Mouse (Mus musculus) layer of hippocampus, adult 9-10 months (tissue): Measurements from ENCODE around the gene Trappc3.

Experiments used
- DNase-seq: peaks from one replicate; pipeline ENCODE4 v3.0.0; 2022; ENCODE audit warnings: low spot score

Trappc3 gene

DNA sequence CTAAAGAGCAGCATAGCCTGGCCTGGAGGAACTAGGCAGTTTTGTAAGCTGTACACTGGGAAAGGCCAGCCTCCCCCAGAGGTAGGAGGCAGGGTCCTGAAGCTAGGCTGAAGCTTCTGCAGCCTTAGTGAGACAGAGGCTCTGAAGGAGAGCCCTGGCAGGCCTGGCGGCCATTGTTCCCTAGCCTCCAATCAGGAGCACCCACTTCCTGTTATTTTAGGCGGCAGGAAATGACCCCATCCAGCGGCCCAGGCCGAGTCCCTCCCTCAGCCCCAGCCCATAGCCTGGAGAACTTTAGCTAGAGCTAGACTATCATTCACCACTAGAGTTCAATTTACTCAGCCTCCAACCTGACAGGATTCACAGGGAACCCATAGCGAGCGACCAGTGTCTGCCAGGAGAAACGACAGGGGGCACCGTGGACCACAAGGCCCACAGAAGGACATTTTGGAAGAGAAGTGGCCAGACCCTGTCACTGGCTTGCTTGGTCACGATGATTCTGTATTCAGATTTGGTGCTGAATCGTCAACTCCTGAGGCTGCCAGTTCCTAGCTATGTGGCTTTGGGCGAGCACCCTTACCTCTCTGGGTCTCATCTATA is 10.4 kb upstream of the Trappc3 start:
- no peak for DNase-seq

DNA sequence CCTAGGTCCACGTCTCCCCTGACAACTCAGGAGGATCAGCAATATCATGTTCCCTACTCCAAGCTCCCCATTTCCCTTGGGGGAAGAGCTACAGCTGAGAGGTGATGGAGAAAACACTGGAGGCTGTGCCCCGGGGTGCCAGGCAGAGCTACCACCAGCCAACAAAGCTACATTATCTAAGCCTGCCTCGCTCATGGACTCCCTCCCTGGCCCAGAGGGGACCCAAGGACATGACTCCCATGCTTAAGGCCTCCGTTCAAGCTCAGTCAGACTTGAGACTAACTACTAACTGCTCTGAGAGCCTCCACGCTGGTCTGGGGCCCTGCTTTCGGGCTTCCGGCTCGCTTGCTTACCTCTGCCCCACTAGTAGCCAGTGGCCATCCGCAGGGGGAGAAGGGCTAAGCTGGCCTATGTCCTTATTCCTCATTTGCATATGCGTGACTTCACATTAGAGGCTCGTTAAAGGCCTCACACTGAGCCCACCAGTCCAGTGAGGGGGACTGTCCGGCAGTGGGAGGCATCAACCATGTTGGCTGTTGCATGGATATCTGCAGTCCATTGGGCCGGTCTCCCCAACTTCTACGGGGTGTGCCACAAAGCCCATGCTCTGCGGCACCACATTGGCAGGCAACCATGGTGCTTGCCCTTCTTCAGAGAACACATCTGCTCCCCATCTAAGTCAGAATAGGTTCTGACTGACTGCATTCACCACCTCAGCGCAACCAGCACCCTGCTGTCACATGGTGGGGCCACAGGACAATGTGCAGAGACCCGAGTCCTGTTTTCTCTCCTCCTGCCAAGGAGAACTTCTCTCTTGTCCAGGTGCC is 9.5 kb upstream of the Trappc3 start:
- no peak for DNase-seq

DNA sequence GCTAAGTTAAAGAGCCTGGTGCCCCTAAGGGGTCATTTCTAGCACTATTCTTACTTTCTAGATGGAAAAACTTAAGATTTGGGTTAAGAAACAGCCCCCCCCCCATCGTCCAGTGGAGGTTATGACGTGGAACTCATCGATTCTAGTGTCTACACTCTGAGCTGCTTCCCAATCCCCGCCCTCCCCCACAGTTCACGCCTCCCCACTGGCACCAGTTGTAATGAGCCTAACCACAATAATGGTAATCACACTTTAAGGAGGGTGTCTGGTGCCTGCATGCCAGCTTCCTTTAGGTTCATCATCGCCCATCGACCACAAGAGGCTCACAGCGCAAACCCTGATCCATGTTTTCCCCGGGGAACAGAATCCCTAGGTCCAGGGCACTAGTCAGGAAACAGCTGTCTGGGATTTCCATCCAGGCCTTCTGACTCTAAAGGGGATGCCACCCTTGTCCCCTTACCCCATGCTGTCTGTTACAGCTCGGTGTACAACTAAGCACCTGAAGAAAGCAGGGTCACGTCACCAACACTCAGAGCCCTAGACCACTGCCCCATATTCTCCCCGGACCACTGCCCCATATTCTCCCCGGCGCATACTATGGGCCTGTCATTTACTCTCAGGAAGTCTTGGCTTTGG is 8.4 kb upstream of the Trappc3 start:
- no peak for DNase-seq

DNA sequence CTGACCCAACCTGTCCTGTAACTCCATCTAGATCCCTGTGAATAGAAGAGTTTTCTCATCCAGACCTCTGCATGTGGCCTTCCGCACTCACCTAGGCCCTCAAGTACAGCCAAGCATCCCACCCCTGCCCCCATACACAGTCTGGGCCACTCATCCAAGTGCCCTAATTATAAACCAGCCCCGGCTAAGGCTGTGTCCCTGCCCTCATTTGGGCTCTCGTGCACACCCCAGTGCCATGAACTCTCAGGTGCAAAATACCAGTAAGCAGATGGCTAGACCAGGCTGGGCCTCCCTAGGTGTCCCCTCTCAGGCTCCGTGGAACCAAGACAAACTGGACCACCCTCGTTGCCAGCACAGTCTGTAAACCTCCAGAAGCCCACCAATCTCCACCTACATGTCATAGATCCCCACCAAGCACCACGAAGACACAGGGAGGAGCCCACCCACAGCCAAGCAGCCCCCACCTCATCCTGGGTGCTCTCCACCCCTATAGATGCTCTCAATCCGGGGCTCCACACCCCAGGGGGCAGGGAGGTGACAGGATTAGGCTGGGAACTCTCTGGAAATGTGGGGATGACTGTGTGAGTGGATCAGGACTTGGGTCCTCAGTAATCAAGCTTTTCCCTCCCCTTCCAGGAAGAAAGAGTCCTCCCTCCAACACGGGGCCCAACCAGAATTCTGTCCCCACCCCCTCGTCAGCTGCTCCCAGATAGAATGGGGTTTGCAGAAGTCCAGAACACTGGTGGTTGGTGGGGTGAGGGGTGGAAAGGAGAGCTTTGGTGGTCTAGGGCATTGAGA is 7.6 kb upstream of the Trappc3 start:
- no peak for DNase-seq

DNA sequence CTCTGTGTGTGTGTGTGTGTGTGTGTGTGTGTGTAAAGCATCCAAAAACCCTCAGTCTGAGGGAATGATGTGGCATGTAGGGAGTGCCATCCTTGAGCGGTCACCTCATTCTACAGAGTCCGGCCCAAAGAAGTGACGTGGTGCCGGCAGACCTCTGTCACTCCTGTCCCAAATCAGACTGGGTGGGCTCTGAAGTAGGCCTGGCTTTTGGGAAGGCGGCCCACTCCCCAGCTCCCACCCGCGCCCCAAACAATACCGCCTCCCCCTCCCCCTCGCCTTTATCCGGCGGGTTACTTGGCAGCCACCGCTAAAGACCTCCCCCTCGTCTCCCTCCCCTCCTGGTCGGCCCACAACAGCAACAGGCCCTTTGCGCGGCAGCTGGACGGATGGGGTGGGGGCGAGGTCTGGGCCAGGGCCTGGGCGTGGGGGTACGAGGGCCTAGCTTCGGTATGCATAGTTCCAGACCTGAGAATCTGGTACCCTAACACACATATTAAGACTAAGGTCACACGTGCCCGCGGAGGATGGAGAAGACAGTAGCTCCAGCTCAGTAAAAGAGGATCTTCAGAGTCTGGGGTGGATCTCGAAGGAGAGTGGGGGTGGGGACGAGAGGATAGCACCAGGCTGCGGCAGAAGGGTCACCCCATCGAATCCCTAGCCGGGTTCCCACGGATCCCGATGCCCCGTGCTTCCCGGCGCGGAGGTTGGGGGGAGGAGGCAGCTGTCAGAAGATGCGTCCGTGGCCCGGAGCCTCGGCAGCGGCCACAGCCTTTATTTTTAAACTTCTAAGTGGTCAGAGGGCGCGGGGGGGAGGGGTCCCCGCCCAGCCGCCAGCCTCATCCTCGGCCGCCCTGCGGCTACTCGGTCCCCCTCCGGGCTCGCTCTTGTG is 6.8 kb upstream of the Trappc3 start:
- DNase-seq = no peak

DNA sequence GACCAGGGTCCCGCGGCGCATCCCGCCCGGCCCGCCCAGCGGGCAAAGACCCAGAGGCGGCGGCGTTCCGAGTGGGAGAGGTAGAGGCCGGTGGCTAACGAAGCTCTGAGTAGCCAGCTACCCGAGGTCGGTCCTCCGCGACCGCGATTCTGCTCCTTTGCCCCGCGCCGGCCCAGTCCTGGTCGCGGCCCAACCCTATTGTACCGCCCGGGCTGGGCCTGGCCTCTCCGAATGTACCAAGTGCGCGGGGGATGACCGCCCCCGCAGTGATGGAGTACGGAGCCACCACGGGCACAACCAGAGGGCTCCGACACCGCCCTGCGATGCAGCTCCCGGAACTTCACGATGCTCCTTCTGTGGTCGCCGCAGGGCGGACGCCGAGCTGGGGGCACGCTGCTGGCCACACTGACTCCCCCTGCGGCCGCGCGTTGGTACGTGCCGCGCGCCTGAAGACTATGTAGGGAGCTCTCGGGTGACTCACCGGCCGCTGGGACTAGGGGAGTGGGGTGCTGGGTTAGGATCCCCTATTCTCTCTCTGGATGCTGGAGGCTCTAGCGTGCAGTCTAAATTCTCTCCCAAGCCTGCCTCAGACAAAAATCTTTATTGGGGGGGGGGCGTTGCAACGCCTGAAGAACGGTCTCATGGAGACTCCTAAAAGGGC is 5.9 kb upstream of the Trappc3 start, which contains the start of gene Map7d1:
TSS of gene Map7d1 (minus strand) at position 213 of the 661 bp plus-strand sequence.
- DNase-seq = peak; percentile 77

DNA sequence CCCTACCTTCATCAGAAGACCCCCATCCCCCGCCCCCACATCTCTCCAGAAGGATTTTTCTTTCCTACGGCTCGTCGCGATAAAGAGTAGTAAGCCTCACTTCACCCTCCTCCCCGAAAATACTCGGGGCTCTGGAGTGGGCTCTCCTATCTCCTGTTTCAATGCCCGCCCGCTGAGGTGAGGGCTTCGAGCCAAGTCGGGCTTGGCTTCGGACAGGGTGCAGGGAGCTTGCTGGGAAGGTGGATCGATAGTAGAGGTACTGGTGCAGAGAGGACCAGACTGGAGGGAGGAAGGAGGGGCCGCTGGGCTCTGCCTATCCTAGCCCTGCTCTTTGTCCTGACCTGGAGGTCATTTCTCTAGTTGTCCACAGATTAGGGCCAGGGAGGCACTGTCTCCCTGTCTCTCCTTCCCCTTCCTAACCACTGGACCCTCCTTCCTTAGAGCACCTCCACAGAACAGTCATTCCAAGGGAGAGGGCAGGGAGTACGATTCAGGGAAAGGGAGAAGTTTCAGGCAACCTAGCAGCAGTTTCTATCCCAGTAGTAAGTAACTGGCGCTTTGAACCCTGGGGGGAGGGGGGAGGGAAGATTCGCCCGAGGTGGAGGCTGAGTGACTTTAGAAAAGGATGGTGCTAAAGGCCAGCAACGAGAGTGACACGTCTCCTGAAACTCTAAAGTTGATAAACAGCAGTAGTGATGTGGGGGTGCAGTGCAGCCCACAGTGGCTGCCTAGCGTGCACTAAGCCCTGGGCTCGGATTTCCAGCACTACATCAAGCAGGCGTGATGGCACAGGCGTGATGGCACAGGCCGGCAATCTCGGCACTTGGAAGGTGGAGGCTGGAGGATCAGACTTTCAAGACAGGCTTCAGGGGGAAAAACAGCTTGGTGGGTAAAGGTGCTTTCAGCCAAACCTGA is 4.9 kb upstream of the Trappc3 start:
- DNase-seq = no peak

DNA sequence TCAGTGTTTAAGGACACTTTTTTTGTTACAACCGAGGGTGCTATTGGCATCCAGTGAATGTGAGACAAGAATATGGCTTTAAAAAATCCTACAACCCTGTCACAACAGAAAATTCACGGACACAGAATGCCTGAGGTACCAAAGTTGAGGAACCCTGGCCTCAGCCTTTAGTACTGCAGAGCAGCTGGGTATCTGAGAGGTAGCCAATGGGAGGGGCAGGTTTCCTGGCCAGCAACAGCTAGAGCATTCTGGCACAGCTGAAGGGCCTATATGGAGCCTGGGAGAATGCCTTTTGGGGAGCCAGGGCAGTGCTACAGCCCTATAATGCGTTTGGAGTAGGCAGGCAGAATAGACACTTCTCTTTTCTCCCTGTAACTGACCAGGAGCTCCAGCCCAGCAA is 3.1 kb upstream of the Trappc3 start:
- DNase-seq = no peak

DNA sequence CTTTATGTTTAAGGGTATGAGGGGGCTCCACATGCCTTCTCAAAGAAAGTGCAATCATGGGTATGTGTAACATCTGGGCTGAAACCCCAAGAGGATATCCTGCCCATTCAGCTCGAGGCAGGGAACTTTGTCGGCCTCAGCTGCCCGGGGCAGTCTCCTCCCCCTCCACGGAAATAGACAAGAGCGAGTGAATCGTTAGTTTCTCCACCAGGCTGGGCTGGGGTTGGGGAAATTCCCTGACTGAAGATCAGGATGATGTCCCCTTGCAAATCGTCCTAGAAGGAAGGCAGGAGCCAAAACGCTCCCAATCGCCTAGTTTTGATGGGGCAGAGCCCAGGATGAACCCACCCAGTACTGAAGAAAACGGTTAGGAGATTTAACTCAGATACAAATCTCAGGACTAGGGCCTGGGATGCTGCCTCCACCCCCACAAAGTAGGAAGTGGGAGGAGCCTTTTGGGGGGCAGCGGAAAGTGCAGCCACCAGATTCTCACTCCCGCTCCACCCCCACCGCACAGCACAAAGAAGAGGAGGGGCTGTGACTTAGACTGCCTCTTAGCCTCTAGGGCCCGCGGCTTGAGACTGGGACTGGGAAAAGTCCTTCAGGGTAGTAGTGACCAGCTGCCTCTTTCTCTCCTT is 2.5 kb upstream of the Trappc3 start:
- no peak for DNase-seq

DNA sequence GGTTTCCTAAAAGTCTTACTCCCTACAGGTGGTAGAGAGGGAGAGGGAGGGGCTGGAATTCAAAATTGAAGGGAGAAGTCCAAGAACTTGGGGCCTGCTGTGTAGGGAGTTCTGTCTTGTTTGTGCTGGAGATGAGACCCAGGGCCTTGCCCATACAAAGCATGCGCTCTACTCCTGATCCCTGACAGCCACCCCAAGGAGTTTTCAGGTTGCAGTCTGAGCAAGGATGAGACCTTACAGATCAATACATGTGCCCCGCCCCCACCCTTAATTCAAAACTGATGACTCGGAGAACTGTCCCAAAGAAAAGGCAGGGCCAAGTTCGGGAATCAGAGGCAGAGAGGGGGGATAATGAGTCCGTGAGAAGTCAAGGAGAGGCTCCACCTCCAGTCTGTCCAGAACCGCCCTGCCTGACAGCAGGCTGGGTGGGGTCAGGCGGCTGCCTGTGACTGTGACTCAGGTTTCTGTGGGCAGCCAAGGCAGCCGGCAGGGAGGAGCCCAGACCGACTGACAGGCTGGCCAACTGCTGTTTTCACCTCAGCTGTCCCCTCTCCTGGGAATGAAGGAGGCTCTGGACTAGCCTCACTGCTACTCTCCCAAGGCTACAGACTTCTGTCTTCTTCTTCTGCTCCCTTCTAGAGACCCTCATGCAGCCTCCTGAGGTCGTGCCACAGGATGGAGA is 1.5 kb upstream of the Trappc3 start:
- no peak for DNase-seq

DNA sequence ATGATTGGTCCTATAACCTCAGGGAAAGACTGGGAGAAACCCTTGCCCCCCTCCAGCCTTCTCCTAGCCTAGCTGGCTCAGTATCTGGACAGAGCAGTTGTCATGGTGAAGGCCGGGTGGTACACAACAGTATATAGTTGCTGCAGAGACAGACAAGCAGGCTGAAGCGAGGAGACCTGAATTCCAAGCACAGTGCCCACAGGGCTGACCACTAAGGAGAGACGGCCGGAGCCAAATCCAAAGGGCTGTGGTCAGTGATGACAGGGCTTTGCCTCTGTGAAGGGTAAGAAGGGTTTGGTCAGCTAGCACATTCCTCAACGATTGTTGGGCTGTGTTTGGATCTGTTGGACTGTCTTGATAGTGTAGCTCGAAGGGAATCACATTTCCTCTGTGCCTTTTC is 859 bp upstream of the Trappc3 start:
- no peak for DNase-seq

DNA sequence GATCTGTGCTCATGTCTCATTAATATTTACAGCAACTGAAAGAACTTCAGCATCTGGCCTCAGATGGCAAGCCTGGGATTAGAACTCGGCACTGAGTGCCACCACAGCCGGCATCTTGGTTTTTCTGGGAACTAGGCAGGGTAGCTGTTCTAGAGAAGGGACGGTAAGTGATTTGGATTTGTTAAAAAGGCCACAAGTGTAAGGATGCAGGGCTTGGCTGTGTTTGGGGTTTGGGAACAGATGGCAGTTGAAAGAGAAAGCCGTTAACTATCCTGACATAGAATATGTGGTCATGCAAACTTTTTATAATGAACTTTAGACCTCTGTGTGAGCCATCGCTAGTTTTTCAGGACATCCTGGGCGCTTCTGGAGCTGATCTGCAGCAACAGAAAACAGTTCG is 450 bp upstream of the Trappc3 start:
- no peak for DNase-seq

DNA sequence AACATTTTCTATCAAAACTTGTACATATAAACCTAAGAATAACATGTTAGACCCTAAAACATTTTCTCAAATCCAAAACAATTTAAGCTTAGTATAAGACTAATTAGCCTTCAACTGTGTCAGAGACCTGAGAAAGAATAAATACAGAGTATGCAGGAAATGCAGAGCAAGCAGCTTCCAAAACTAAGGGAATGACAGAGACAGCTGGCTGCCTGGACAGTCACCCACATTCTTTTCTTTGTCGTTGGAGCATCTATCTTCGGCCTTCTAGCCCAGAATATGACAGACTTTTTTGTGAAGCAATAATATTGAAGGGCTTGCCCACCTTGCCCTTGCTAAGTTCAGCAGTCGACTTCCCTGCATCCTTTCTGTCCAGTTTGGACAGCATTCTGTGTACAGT is 7.2 kb downstream of the Trappc3 start:
- no peak for DNase-seq

DNA sequence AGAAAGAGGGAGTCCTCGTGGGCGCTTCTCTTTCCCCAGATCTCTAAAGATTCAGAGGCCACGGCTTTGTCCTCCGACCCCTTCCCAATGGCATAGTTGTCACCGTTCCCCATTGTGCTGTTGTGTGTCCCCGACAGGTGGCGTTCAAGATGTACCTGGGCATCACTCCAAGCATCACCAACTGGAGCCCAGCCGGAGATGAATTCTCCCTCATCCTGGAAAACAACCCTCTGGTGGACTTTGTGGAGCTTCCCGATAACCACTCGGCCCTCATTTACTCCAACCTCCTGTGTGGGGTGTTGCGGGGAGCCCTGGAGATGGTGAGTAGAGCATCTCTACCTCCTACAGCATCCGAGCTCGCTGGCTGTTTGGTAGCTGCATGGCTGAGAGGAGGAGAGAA is 11.6 kb downstream of the Trappc3 start:
- no peak for DNase-seq

DNA sequence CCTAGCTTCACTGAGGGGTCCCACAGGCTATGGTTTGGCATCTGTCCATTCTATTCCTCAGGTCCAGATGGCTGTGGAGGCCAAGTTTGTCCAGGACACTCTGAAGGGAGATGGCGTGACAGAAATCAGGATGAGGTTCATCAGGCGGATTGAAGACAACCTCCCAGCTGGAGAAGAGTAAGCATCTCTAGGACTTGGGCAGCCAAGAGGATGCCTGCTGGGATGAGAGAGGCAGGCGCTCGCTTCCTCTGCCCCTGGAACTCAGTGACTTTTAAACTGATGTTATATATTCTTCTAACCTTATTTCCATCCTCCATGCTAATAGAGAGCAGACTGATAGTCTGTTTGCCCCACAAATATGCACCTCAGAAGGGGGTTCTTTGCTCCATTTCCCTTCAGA is 13.0 kb downstream of the Trappc3 start:
- no peak for DNase-seq

DNA sequence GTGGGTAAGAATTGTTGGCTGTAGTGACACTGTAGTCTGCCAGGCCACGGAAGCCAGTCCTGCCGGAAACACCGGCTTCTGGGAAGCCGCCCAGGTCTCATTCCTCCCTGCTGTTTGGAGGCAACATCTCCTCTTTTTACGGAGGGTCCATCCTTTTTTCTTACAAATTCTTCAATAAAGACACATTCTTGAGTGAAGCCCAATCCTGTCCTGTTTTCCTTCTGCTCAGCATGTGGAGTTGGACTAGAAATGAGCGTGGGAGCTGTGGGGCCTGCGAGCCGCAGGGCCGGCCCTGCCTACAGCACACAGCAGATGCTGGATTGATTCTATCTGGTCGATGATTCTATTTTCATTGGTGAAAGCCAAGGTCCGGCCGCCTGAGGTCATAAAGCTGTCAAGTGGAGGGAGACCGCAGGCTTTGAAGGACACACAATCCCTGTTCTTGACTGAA is 13.6 kb downstream of the Trappc3 start:
- no peak for DNase-seq

DNA sequence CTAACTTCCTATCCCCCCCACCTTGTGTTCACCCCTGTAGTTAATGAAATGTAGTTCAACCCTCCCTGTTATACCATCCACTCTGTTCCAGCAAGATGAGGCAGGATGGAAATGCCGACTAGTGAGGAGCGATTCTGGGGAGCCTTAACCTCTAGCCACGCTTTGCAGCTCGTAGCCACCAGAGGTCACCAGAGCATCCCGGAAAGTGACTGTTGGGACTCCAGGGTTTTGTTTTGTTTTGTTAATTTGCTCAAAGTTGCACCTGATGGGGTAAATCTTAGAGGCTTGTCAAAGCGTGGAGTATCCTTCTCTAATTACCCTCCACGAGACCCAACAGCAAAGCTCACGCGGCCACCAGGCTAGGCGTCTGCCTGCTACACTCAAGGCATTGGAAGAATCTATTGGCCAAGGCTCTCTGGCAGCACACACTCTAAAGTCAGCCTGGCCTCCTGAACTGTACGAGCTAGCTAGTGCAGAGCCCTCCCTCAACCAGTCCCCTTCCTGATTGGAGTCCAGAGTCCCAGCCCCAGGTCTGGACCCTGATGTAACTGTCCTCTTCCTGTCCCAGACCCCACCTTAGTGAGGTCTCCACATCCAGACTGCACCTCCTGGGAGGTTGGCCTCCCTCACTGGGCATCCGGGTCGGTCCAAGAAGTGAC is 15.9 kb downstream of the Trappc3 start:
- no peak for DNase-seq

DNA sequence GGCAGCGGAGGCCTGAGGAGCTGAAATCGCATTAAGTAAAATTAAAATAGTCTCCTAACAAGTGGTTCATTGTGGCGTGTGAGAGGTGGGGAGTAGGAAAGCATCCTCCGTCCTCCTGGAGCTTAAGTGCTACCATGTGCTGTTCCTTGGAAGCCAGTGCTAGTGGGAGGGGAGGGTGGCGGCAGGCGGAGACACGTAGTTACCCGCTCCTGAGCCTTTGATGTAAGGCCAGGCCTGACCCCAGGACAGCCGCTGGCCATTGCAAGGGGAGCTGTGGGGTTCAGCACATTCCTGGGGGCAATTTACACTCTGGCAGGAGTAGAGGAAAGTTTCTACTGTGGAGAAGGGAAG is 16.4 kb downstream of the Trappc3 start:
- no peak for DNase-seq
